Mouse (Mus musculus): ENCODE results near the gene Ddx19b. TPM values are rescaled to one million over a fixed set of nuclear protein-coding genes. Genes with fewer than 3 reads are reported as not detected.

Gene Ddx19b
- polyA plus RNA-seq, 1 experiment from 2014 or later: 8.4 TPM

GRCm38 (mm10) chr8:110958135-110958534 is 73.4 kb downstream of the Ddx19b start:
- 89% methylated on average over 5 of the region's 5 CpGs for WGBS
- no peak overlapping the region for H3K4me3 ChIP-seq

GRCm38 (mm10) chr8:110957471-110957870 is 74.1 kb downstream of the Ddx19b start:
- Histone ChIP-seq H3K27ac (no peak overlapping the region), H3K27me3 (no peaks in the 10 kb centered on the region), H3K4me2 (no peak overlapping the region), H3K4me3 (no peak overlapping the region), H3K36me3 (ENCODE audit: poor library complexity, severe bottlenecking) (peaks cover 40% of the 10 kb centered on the region), H3K9ac (no peak overlapping the region), H3K4me1 (no peaks in the 10 kb centered on the region), H3K9me3 (replicated peaks) (no peaks in the 10 kb centered on the region)
- no peak for ATAC-seq
- WGBS: 92% methylated on average over 19 of the region's 19 CpGs

More at GRCm38 (mm10) chr8:110958135-110958534, 73.4 kb downstream of the Ddx19b start:
- Histone ChIP-seq H3K27ac (no peak overlapping the region), H3K27me3 (no peaks in the 10 kb centered on the region), H3K9ac (no peak overlapping the region), H3K4me1 (no peaks in the 10 kb centered on the region), H3K9me3 (replicated peaks) (no peaks in the 10 kb centered on the region), H3K36me3 (ENCODE audit: poor library complexity, severe bottlenecking) (peaks cover 46% of the 10 kb centered on the region), H3K4me2 (no peak overlapping the region)
- ATAC-seq: no peak

GRCm38 (mm10) chr8:110956619-110957450 is 74.7 kb downstream of the Ddx19b start:
- no peak overlapping the region for H3K27ac ChIP-seq

GRCm38 (mm10) chr8:110954776-110955175 is 76.8 kb downstream of the Ddx19b start:
- Histone ChIP-seq H3K27ac (no peak overlapping the region), H3K4me1 (no peaks in the 10 kb centered on the region), H3K9ac (no peak overlapping the region), H3K9me3 (replicated peaks) (no peaks in the 10 kb centered on the region), H3K4me3 (no peak overlapping the region), H3K27me3 (no peaks in the 10 kb centered on the region), H3K36me3 (ENCODE audit: poor library complexity, severe bottlenecking) (peaks cover 30% of the 10 kb centered on the region), H3K4me2 (no peak overlapping the region)
- ATAC-seq: no peak
- WGBS: 87% methylated on average over 8 of the region's 8 CpGs

More at GRCm38 (mm10) chr8:110956619-110957450, 74.7 kb downstream of the Ddx19b start:
- Histone ChIP-seq H3K36me3 (ENCODE audit: poor library complexity, severe bottlenecking) (peaks cover 34% of the 10 kb centered on the region), H3K9ac (no peak overlapping the region), H3K27me3 (no peaks in the 10 kb centered on the region), H3K4me1 (no peaks in the 10 kb centered on the region), H3K4me3 (no peak overlapping the region), H3K4me2 (no peak overlapping the region), H3K9me3 (replicated peaks) (no peaks in the 10 kb centered on the region)
- 85% methylated on average over 15 of the region's 15 CpGs for WGBS
- ATAC-seq: no peak

Small RNAs within 50 kb of the gene (microRNA-seq; reads per million reads assigned to microRNA genes)
- gene Gm24103 (not detected), gene Mir3473d (not detected)

Other genes starting within 250 kb of the Ddx19b start
- gene Il34, start 225.8 kb downstream of the Ddx19b start, polyA plus RNA-seq (2015; fragmentation: Nextera tagmentation; extraction: Ambion mirVana): 1.2 and 1.3 TPM in 2 replicates
- 61.4 and 62.1 TPM in 2 replicates for gene Cog4, start 185.2 kb downstream of the Ddx19b start, polyA plus RNA-seq (2015; fragmentation: Nextera tagmentation; extraction: Ambion mirVana)
- gene Sf3b3, start 185.0 kb downstream of the Ddx19b start, polyA plus RNA-seq (2015; fragmentation: Nextera tagmentation; extraction: Ambion mirVana): 136 and 153 TPM in 2 replicates
- 8.8 and 10.3 TPM in 2 replicates for gene Fuk, start 129.3 kb downstream of the Ddx19b start, polyA plus RNA-seq (2015; fragmentation: Nextera tagmentation; extraction: Ambion mirVana)
- gene St3gal2, start 111.8 kb downstream of the Ddx19b start, polyA plus RNA-seq (2015; fragmentation: Nextera tagmentation; extraction: Ambion mirVana): 17.1 and 18.1 TPM in 2 replicates
- 14.0 and 14.7 TPM in 2 replicates for gene Ddx19a, start 34.0 kb downstream of the Ddx19b start, polyA plus RNA-seq (2015; fragmentation: Nextera tagmentation; extraction: Ambion mirVana)
- 62.6 and 69.7 TPM in 2 replicates for gene Aars, start 1.4 kb upstream of the Ddx19b start, polyA plus RNA-seq (2015; fragmentation: Nextera tagmentation; extraction: Ambion mirVana)
- gene Exosc6, start 24.6 kb upstream of the Ddx19b start, polyA plus RNA-seq (2015; fragmentation: Nextera tagmentation; extraction: Ambion mirVana): not detected in 2 replicates
- gene Clec18a, start 60.7 kb upstream of the Ddx19b start, polyA plus RNA-seq (2015; fragmentation: Nextera tagmentation; extraction: Ambion mirVana): 0.15 and 0.22 TPM in 2 replicates
- gene Pdpr, start 62.9 kb upstream of the Ddx19b start, polyA plus RNA-seq (2015; fragmentation: Nextera tagmentation; extraction: Ambion mirVana): 11.5 and 13.4 TPM in 2 replicates
- 57.0 and 61.3 TPM in 2 replicates for gene Glg1, start 227.5 kb upstream of the Ddx19b start, polyA plus RNA-seq (2015; fragmentation: Nextera tagmentation; extraction: Ambion mirVana)

Measured in forebrain, embryonic 13.5 days (tissue).